Mouse (Mus musculus) midbrain, embryonic 16.5 days (tissue): ENCODE results near the gene Kmt2d. TPM values are rescaled to one million over a fixed set of nuclear protein-coding genes. Genes with fewer than 3 reads are reported as not detected.

Experiments
- ATAC-seq: fragments of 200-750 bp; cut with Nextera tagmentation; 2 replicates; pipeline ENCODE4 v1.8.0; 2017; ENCODE audit warnings: moderate TSS enrichment
- H3K27ac ChIP-seq: fragments of 300-500 bp; sonication (generic); 2 replicates; pipeline ENCODE4 v1.5.1; 2014; ENCODE audit warnings: mild to moderate bottlenecking, low read length, mixed read lengths
- H3K27me3 ChIP-seq: fragments of 300-500 bp; sonication (generic); 2 replicates; pipeline ENCODE4 v1.6.1; 2014; ENCODE audit warnings: low read depth, low read length, mixed read lengths; ENCODE audit not compliant: control insufficient read depth, insufficient read depth
- H3K36me3 ChIP-seq: fragments of 300-500 bp; sonication (generic); 2 replicates; pipeline ENCODE4 v1.6.1; 2014; ENCODE audit warnings: mild to moderate bottlenecking, low read length, moderate library complexity, mixed read lengths; ENCODE audit not compliant: control insufficient read depth, insufficient read depth
- H3K4me1 ChIP-seq: fragments of 300-500 bp; sonication (generic); 2 replicates; pipeline ENCODE4 v1.6.1; 2014; ENCODE audit warnings: mild to moderate bottlenecking, low read length, mixed read lengths; ENCODE audit not compliant: control insufficient read depth, insufficient read depth
- H3K4me2 ChIP-seq: fragments of 300-500 bp; sonication (generic); 2 replicates; pipeline ENCODE4 v1.6.1; 2014; ENCODE audit warnings: mild to moderate bottlenecking, low read length, mixed read lengths
- H3K4me3 ChIP-seq: fragments of 300-500 bp; sonication (generic); 2 replicates; pipeline ENCODE4 v1.5.1; 2014; ENCODE audit warnings: low read depth, mild to moderate bottlenecking, low read length, moderate library complexity, mixed read lengths
- H3K9ac ChIP-seq: fragments of 300-500 bp; sonication (generic); 2 replicates; pipeline ENCODE4 v1.6.1; 2014; ENCODE audit warnings: low read depth, low read length, mixed read lengths
- H3K9me3 ChIP-seq: fragments of 300-500 bp; sonication (generic); replicated peaks from 2 replicates; pipeline ENCODE4 v1.6.1; 2014; ENCODE audit warnings: mild to moderate bottlenecking, low read length, mixed read lengths; ENCODE audit not compliant: control insufficient read depth, poor library complexity, severe bottlenecking
- WGBS: fragments of 180-500 bp; shearing (Covaris S2); extraction: QIAGEN DNeasy Blood & Tissue Kit; methylation state at CpG from one replicate; pipeline ENCODE4 v1.1.7; 2014; 5-methylcytosine and 5-hydroxymethylcytosine counted together
- polyA plus RNA-seq: library from polyadenylated mRNA; unstranded; fragments of >200 nt; fragmentation: Nextera tagmentation; extraction: Ambion mirVana; gene quantifications from 2 replicates; pipeline ENCODE4 v1.2.1, GENCODE M21; 2015

The Kmt2d gene
- polyA plus RNA-seq, 1 experiment from 2014 or later, result 10.1 TPM

GRCm38 (mm10) chr15:98891907-98892606 lies 21.1 kb upstream of the Kmt2d start:
- H3K27ac ChIP-seq, result no peak overlapping the region
- no peaks in the 10 kb centered on the region for H3K36me3 ChIP-seq
- H3K4me2 ChIP-seq, result no peak overlapping the region
- H3K9ac ChIP-seq, result 0 out of 2 replicates have a peak overlapping the region, but pooled peaks have one; percentile 6
- peak; percentile 63; the same call in 1 of the 2 replicates for ATAC-seq
- WGBS, result 43% methylated on average over 6 of the region's 6 CpGs
- H3K9me3 ChIP-seq, result no peaks in the 10 kb centered on the region
- H3K4me3 ChIP-seq, result no peak overlapping the region
- H3K4me1 ChIP-seq, result peaks cover 25% of the 10 kb centered on the region
- peaks cover 40% of the 10 kb centered on the region for H3K27me3 ChIP-seq

- WGBS, result 11% methylated on average over 19 of the region's 19 CpGs
- Histone ChIP-seq H3K4me1 (peaks cover 25% of the 10 kb centered on the region), H3K27ac (no peak overlapping the region), H3K36me3 (no peaks in the 10 kb centered on the region), H3K9me3 (no peaks in the 10 kb centered on the region), H3K4me3 (no peak overlapping the region), H3K9ac (no peak overlapping the region), H3K27me3 (peaks cover 34% of the 10 kb centered on the region), H3K4me2 (no peak overlapping the region; the same call in 1 of the 2 replicates)
- no peak for ATAC-seq
These were observed 20.3 kb upstream of the Kmt2d start for GRCm38 (mm10) chr15:98891198-98891742.

- Histone ChIP-seq H3K27ac (no peak overlapping the region), H3K4me1 (no peaks in the 10 kb centered on the region), H3K4me3 (no peak overlapping the region), H3K36me3 (no peaks in the 10 kb centered on the region), H3K27me3 (peaks cover 5% of the 10 kb centered on the region; the same call in 1 of the 2 replicates), H3K9ac (no peak overlapping the region), H3K9me3 (no peaks in the 10 kb centered on the region), H3K4me2 (no peak overlapping the region)
- ATAC-seq, result no peak
- 83% methylated on average over 7 of the region's 7 CpGs for WGBS
These were observed 16.5 kb upstream of the Kmt2d start for GRCm38 (mm10) chr15:98887526-98887925.

GRCm38 (mm10) chr15:98886667-98887387 lies 15.8 kb upstream of the Kmt2d start:
- 67% methylated on average over 8 of the region's 8 CpGs for WGBS
- Histone ChIP-seq H3K36me3 (no peaks in the 10 kb centered on the region), H3K9me3 (no peaks in the 10 kb centered on the region), H3K27ac (no peak overlapping the region), H3K9ac (no peak overlapping the region), H3K4me2 (no peak overlapping the region), H3K4me3 (no peak overlapping the region), H3K4me1 (peaks cover 1% of the 10 kb centered on the region; the same call in 1 of the 2 replicates), H3K27me3 (peaks cover 5% of the 10 kb centered on the region; the same call in 1 of the 2 replicates)
- no peak for ATAC-seq

GRCm38 (mm10) chr15:98884106-98884505 lies 13.1 kb upstream of the Kmt2d start:
- no peak overlapping the region for H3K4me2 ChIP-seq
- no peaks in the 10 kb centered on the region for H3K9me3 ChIP-seq
- no peak overlapping the region for H3K27ac ChIP-seq
- H3K4me3 ChIP-seq, result no peak overlapping the region
- ATAC-seq, result no peak
- H3K9ac ChIP-seq, result no peak overlapping the region
- H3K27me3 ChIP-seq, result no peaks in the 10 kb centered on the region
- peaks cover 19% of the 10 kb centered on the region for H3K4me1 ChIP-seq
- no peaks in the 10 kb centered on the region for H3K36me3 ChIP-seq
- WGBS, result 85% methylated on average over 1 of the region's 1 CpGs

- H3K27me3 ChIP-seq, result no peaks in the 10 kb centered on the region
- H3K4me2 ChIP-seq, result no peak overlapping the region
- peaks cover 19% of the 10 kb centered on the region for H3K4me1 ChIP-seq
- H3K27ac ChIP-seq, result no peak overlapping the region
- no peak for ATAC-seq
- H3K4me3 ChIP-seq, result no peak overlapping the region
- H3K9me3 ChIP-seq, result no peaks in the 10 kb centered on the region
- H3K9ac ChIP-seq, result no peak overlapping the region
- no peaks in the 10 kb centered on the region for H3K36me3 ChIP-seq
These were observed 12.7 kb upstream of the Kmt2d start for GRCm38 (mm10) chr15:98883661-98884060.

GRCm38 (mm10) chr15:98881656-98882008 lies 10.6 kb upstream of the Kmt2d start:
- peak overlapping the region; percentile 46; the same call in 1 of the 2 replicates for H3K9ac ChIP-seq
- H3K9me3 ChIP-seq, result no peaks in the 10 kb centered on the region
- peak overlapping the region; percentile 41 for H3K27ac ChIP-seq
- peaks cover 19% of the 10 kb centered on the region for H3K4me1 ChIP-seq
- ATAC-seq, result peak; percentile 61
- peaks cover 3% of the 10 kb centered on the region for H3K36me3 ChIP-seq
- WGBS, result 2% methylated on average over 5 of the region's 5 CpGs
- peak overlapping the region; percentile 71 for H3K4me2 ChIP-seq
- no peaks in the 10 kb centered on the region for H3K27me3 ChIP-seq
- peak overlapping the region; percentile 74 for H3K4me3 ChIP-seq

- H3K4me2 ChIP-seq, result peak overlapping the region; percentile 71
- no peaks in the 10 kb centered on the region for H3K27me3 ChIP-seq
- H3K4me3 ChIP-seq, result peak overlapping the region; percentile 74
- H3K27ac ChIP-seq, result peak overlapping the region; percentile 84
- WGBS, result under 1% methylated on average over 46 of the region's 48 CpGs
- peak; percentile 96 for ATAC-seq
- H3K36me3 ChIP-seq, result peaks cover 3% of the 10 kb centered on the region
- peak overlapping the region; percentile 73 for H3K9ac ChIP-seq
- no peaks in the 10 kb centered on the region for H3K9me3 ChIP-seq
- H3K4me1 ChIP-seq, result peaks cover 19% of the 10 kb centered on the region
These were observed 10.1 kb upstream of the Kmt2d start for GRCm38 (mm10) chr15:98880978-98881655.
